Mouse (Mus musculus) spleen, adult 18-20 months (tissue): ENCODE data around the gene Asap3.

Experiments
- DNase-seq, 2 experiments: peaks; one replicate each; pipeline ENCODE4 v3.0.0; 2022; ENCODE audit warnings: mixed read lengths in 2 of 2

Asap3 gene

GRCm38 (mm10) chr4:136260491-136261180 is 54.5 kb downstream of the Asap3 start:
- DNase-seq, result peak; percentile 63 to 88

GRCm38 (mm10) chr4:136261912-136262311 is 55.7 kb downstream of the Asap3 start:
- DNase-seq, result peak in 1 of 2 experiments; percentile 16

- no peak for DNase-seq
Observed at GRCm38 (mm10) chr4:136263555-136263954, 57.4 kb downstream of the Asap3 start.

GRCm38 (mm10) chr4:136266716-136267343 is 60.7 kb downstream of the Asap3 start:
- peak; percentile 63 for DNase-seq

- DNase-seq, result no peak
Observed at GRCm38 (mm10) chr4:136268912-136269311, 62.7 kb downstream of the Asap3 start.

GRCm38 (mm10) chr4:136270648-136271047 is 64.5 kb downstream of the Asap3 start:
- no peak for DNase-seq

- no peak for DNase-seq
Observed at GRCm38 (mm10) chr4:136281097-136281496, 74.9 kb downstream of the Asap3 start.

GRCm38 (mm10) chr4:136281611-136282010 is 75.4 kb downstream of the Asap3 start:
- no peak for DNase-seq

- no peak for DNase-seq
Observed at GRCm38 (mm10) chr4:136282621-136283480, 76.7 kb downstream of the Asap3 start.

GRCm38 (mm10) chr4:136283783-136284182 is 77.6 kb downstream of the Asap3 start:
- DNase-seq, result no peak

- no peak for DNase-seq
Observed at GRCm38 (mm10) chr4:136284455-136284854, 78.3 kb downstream of the Asap3 start, which contains the start of gene Zfp46. Gene Zfp46 (plus strand): TSS chr4:136284683.

- no peak for DNase-seq
Observed at GRCm38 (mm10) chr4:136284891-136285290, 78.7 kb downstream of the Asap3 start.

GRCm38 (mm10) chr4:136285348-136285810 is 79.2 kb downstream of the Asap3 start:
- peak; percentile 84 to 86 for DNase-seq

GRCm38 (mm10) chr4:136285811-136286371 is 79.7 kb downstream of the Asap3 start:
- DNase-seq, result peak; percentile 90 to 92

- DNase-seq, result no peak
Observed at GRCm38 (mm10) chr4:136289918-136290780, 84.0 kb downstream of the Asap3 start.

GRCm38 (mm10) chr4:136290781-136291595 is 84.8 kb downstream of the Asap3 start:
- no peak for DNase-seq

GRCm38 (mm10) chr4:136291692-136292091 is 85.5 kb downstream of the Asap3 start:
- DNase-seq, result no peak
